Mouse (Mus musculus) brain, adult 2 months (tissue): ENCODE data around the gene Clybl.
A peak's percentile ranks its signal among the peaks of the same experiment; 100 is the strongest.

Experiments used
- DNase-seq: peaks from one replicate; pipeline ENCODE4 v3.0.0; 2011; ENCODE audit warnings: low read depth, low spot score

Clybl gene

DNA sequence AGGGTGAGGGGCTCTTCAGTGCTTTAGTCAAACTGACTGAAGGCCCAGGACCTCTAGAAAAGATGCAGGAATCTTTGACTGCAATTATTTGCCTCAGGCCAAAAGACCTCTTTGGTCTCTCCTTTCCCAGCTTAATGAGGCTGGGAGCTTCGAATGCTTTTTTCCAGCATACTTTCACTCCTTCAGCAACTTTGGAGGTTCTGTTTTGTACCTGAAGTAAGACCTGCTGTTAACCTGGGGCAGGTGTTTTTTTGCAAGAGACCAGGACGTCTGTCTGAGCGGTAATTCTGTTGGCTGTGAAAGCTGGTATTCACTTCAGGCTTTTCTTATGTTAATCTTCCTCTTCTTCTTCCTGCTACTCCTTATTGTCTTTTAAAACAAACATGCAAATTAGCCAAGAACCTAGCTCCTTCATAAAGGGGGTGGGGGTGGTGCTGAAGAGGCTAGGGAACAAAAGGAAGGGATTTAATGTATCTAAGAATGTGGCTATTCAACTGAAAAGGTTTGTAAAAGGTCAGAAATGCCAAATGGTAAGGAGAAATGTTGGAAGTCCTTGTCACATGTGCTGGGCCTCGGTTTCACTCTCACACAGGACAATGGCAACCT is 234.8 kb downstream of the Clybl start:
- no peak for DNase-seq

- no peak for DNase-seq
Measured at GRCm38 (mm10) chr14:122424441-122424840, 242.9 kb downstream of the Clybl start.

- DNase-seq, result no peak
Measured at GRCm38 (mm10) chr14:122426529-122427203, 245.2 kb downstream of the Clybl start.

- DNase-seq, result no peak
Measured at GRCm38 (mm10) chr14:122427204-122427560, 245.7 kb downstream of the Clybl start.

GRCm38 (mm10) chr14:122427654-122428053 is 246.2 kb downstream of the Clybl start:
- DNase-seq, result no peak

DNA sequence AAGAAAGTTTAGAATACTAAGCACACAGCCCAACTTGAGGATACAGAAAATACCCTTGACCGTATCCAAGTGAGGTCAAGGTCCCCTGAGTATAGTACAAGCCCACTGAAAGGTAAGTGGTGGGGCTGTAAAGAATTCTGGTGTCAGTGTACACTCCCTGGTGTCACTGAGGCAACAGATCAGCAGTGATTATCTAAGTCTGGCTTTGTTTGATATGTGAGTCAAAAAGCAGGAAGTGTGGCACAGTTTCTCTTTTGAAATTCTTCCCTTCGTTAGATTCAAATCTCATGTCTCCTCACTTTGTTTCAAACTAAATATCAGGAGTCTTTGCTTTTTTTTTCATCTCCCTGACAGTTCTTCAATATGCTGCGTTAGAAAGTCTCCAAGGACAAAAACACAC is 251.1 kb downstream of the Clybl start:
- no peak for DNase-seq

GRCm38 (mm10) chr14:122434039-122434438 is 252.5 kb downstream of the Clybl start:
- no peak for DNase-seq

DNA sequence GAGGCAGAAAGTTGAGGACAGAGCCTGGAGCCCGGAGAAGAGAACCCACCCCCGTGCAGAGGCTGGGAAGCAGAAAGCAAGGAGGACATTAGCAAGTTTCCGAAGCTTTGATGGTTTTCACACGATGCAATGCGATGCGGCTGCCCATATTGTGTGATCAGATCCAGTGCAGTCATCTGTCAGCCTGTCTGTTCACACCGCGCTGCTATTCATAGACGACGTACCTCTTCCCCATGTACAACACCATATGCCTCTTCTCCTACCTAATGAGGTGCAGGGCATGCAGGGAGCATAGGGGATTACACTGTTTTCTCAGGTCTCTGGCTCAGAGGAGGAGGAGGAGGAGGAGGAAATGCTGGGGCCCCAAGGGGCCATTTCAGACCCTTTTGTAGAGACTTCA is 255.3 kb downstream of the Clybl start:
- peak; percentile 20 for DNase-seq

GRCm38 (mm10) chr14:122449601-122450495 is 268.3 kb downstream of the Clybl start:
- DNase-seq, result no peak

DNA sequence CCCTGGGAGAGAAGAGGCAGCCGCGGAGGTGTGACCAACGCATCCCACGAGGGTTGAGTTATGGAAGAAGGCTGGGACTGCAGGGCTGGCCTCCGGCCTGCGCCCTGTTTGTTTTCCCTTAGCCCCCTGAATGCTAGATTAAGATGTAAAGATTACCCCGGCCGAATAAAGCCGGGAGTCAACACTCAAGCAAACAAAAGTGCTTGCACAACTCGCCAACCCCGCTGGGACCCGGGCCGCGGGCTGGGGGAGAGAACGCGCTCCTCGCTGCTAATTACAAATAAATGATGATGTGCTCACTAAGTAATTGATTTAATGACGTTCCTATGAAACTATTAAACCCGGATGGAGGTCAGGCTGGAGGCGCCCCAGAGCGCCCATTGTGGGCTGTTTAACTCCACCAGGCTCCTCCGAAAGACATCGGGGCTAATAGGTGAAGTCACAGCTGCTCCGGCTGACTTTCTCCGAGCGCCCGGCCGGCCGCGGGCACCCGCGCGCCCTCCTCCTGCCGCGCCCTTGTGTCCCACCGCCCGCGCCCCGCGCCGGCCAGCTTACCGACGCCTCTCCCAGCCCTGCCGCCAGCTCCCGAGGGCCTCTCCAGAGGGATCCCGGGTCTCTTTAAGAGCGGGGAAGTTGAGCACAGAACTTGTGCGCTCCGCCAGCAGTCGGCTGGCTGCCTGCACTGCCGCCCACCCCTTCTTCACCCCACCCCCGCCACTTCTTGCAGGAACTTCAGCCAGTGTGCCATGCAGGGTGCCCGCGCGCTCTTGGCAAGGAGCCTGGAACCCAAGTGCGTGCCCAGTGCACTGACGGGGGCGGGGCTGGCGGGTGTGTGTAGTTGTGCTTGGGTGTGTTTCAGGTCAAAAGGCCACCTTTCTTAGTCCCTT is 269.2 kb downstream of the Clybl start, which contains the start of gene Gm5089:
TSS of gene Gm5089 (minus strand) at position 620 of the 887 bp plus-strand sequence.
- no peak for DNase-seq

GRCm38 (mm10) chr14:122451551-122452145 is 270.1 kb downstream of the Clybl start:
- DNase-seq, result no peak
